Mouse (Mus musculus) testis, adult 2 months (tissue): ENCODE results near the gene Gm39566.

Source experiments
- CTCF ChIP-seq: fragments of 200-500 bp; IDR thresholded peaks from 2 replicates; pipeline ENCODE4 v1.5.1; 2012; ENCODE audit warnings: low read depth, mild to moderate bottlenecking, inconsistent platforms, low read length, moderate library complexity; ENCODE audit not compliant: control insufficient read depth, insufficient read depth, insufficient replicate concordance
- POLR2A ChIP-seq: fragments of 200-500 bp; IDR thresholded peaks from 2 replicates; pipeline ENCODE4 v1.6.1; 2012; ENCODE audit warnings: low read depth, mild to moderate bottlenecking, inconsistent platforms, low read length, moderate library complexity; ENCODE audit not compliant: control insufficient read depth

- no peak for TF ChIP-seq CTCF
- TF ChIP-seq POLR2A: no peak
These were observed 49.6 kb downstream of the Gm39566 start, which contains the start of gene Zbtb4 for GRCm38 (mm10) chr11:69765221-69766125.
